Mouse (Mus musculus) heart, embryonic 12.5 days (tissue): Measurements from ENCODE around the gene Radil. TPM values are rescaled to one million over a fixed set of nuclear protein-coding genes. Genes with fewer than 3 reads are reported as not detected.

Source experiments
- ATAC-seq: fragments of 200-750 bp; cut with Nextera tagmentation; 2 replicates; pipeline ENCODE4 v1.8.0; 2017; ENCODE audit warnings: moderate TSS enrichment, moderate library complexity; ENCODE audit not compliant: insufficient number of reproducible peaks, low FRiP score
- H3K27ac ChIP-seq: fragments of 300-500 bp; sonication (generic); 2 replicates; pipeline ENCODE4 v1.5.1; 2016; ENCODE audit warnings: mild to moderate bottlenecking, moderate library complexity; ENCODE audit not compliant: poor library complexity, severe bottlenecking
- H3K27me3 ChIP-seq: fragments of 300-500 bp; sonication (generic); replicated peaks from 2 replicates; pipeline ENCODE4 v1.6.1; 2016; ENCODE audit warnings: mild to moderate bottlenecking, moderate library complexity
- H3K36me3 ChIP-seq: fragments of 300-500 bp; sonication (generic); 2 replicates; pipeline ENCODE4 v1.6.1; 2016; ENCODE audit warnings: mild to moderate bottlenecking, moderate library complexity
- H3K4me1 ChIP-seq: fragments of 300-500 bp; sonication (generic); replicated peaks from 2 replicates; pipeline ENCODE4 v1.6.1; 2016; ENCODE audit warnings: mild to moderate bottlenecking
- H3K4me2 ChIP-seq: fragments of 300-500 bp; sonication (generic); 2 replicates; pipeline ENCODE4 v1.6.1; 2016; ENCODE audit warnings: mild to moderate bottlenecking, moderate library complexity
- H3K4me3 ChIP-seq: fragments of 300-500 bp; sonication (generic); 2 replicates; pipeline ENCODE4 v1.5.1; 2016; ENCODE audit warnings: mild to moderate bottlenecking
- H3K9ac ChIP-seq: fragments of 300-500 bp; sonication (generic); 2 replicates; pipeline ENCODE4 v1.6.1; 2016; ENCODE audit warnings: mild to moderate bottlenecking, moderate library complexity
- H3K9me3 ChIP-seq: fragments of 300-500 bp; sonication (generic); replicated peaks from 2 replicates; pipeline ENCODE4 v1.6.1; 2016; ENCODE audit warnings: mild to moderate bottlenecking, moderate library complexity
- WGBS: fragments of 180-500 bp; shearing (Covaris S2); methylation state at CpG from one replicate; pipeline ENCODE4 v1.1.7; 2016; 5-methylcytosine and 5-hydroxymethylcytosine counted together
- polyA plus RNA-seq: library from polyadenylated mRNA; unstranded; fragments of >200 nt; fragmentation: Nextera tagmentation; extraction: Ambion mirVana; gene quantifications from 2 replicates; pipeline ENCODE4 v1.2.1, GENCODE M21; 2016

Radil gene
- polyA plus RNA-seq, 1 experiment from 2014 or later = 9.4 TPM

- peaks cover 22% of the 10 kb centered on the region for H3K4me1 ChIP-seq
- WGBS = 61% methylated on average over 4 of the region's 4 CpGs
- no peak overlapping the region for H3K27ac ChIP-seq
- no peak overlapping the region for H3K4me3 ChIP-seq
- H3K9me3 ChIP-seq = no peaks in the 10 kb centered on the region
- no peak overlapping the region for H3K9ac ChIP-seq
- H3K27me3 ChIP-seq = 0 out of 2 replicates have a peak, but pooled peaks cover 3% of the 10 kb centered on the region
- no peak overlapping the region for H3K4me2 ChIP-seq
- no peak for ATAC-seq
- H3K36me3 ChIP-seq = no peaks in the 10 kb centered on the region
Observed at GRCm38 (mm10) chr5:142535388-142535787, 15.5 kb downstream of the Radil start.

DNA sequence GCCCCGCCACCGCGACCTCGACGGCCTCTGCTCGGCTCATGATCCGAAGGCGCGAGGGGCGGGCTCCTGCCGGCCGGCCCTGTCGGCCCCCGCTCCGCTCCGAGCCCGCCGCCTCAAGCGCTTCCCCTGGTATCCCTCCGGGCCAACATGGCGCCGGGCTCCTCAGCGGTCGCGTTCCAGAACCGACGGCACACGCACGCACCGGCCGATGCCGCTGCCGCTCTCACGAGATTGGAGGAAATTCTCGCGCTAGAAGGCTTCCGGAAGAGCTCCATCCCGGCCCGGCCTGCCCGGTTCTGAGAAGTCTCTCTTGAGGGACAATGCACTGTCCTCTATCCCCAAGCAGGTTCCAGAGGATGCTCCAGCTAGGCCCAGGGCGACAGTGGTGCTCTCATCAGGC is 21.0 kb downstream of the Radil start, which contains the start of gene Papolb:
TSS of gene Papolb (minus strand) at position 162 of the 400 bp plus-strand sequence.
- ATAC-seq = no peak
- H3K9me3 ChIP-seq = no peaks in the 10 kb centered on the region; the same call in 1 of the 2 replicates
- peaks cover 12% of the 10 kb centered on the region; the same call in 1 of the 2 replicates for H3K27me3 ChIP-seq
- peak within 1 kb of the TSS; percentile 55 for H3K4me2 ChIP-seq
- 0 out of 2 replicates have a peak within 1 kb of the TSS, but pooled peaks have one; percentile 3 for H3K9ac ChIP-seq
- 41% methylated on average over 41 of the region's 41 CpGs for WGBS
- H3K4me1 ChIP-seq = peaks cover 7% of the 10 kb centered on the region
- no peak within 1 kb of the TSS for H3K27ac ChIP-seq
- peak within 1 kb of the TSS; percentile 22 for H3K4me3 ChIP-seq
- H3K36me3 ChIP-seq = peaks cover 6% of the 10 kb centered on the region

- H3K9ac ChIP-seq = no peak overlapping the region
- peaks cover 12% of the 10 kb centered on the region for H3K36me3 ChIP-seq
- WGBS = 42% methylated on average over 8 of the region's 8 CpGs
- no peaks in the 10 kb centered on the region; the same call in 1 of the 2 replicates for H3K9me3 ChIP-seq
- no peak overlapping the region for H3K27ac ChIP-seq
- no peak overlapping the region for H3K4me2 ChIP-seq
- H3K27me3 ChIP-seq = peaks cover 9% of the 10 kb centered on the region; the same call in 1 of the 2 replicates
- peaks cover 14% of the 10 kb centered on the region for H3K4me1 ChIP-seq
- no peak overlapping the region for H3K4me3 ChIP-seq
- no peak for ATAC-seq
Observed at GRCm38 (mm10) chr5:142524711-142525464, 26.0 kb downstream of the Radil start.

DNA sequence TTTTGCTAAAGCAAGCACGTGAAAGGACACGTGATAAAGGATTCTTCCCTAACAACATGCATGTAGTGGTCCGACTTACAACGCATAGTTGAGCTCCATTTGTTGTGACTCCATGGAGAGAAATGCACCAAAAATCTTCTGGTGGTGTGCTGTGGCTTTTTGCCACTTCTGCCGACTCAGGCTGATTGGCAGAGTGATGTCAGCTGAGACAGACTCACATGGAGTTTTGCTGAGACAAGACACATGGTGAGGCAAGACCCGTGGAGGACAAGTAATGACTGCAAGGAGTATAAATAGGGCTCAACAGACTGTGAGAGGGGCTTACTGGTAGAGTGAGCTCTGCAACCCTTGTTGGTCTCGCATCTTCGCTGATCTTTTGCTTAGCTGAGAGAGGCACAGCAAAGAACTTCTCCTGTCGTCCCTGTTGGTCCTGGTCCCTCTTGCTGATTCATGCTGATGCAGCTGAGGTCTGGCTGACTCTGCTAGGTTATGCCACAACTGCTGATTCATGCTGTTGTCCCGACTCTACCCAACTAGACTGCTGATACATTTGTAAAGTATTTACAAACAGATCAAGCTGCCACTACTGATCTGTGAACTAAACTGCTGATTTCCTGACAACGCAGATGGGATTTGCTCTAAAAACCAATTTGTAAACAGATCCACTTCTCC is 29.6 kb downstream of the Radil start:
- whole genome bisulfite sequencing = 81% methylated on average over 11 of the region's 11 CpGs
- no peak overlapping the region for H3K4me3 ChIP-seq
- H3K27ac ChIP-seq = peak overlapping the region; percentile 50
- ATAC-seq = peak; percentile 93
- H3K9me3 ChIP-seq = no peaks in the 10 kb centered on the region
- peaks cover 6% of the 10 kb centered on the region; the same call in 1 of the 2 replicates for H3K36me3 ChIP-seq
- H3K4me1 ChIP-seq = peaks cover 36% of the 10 kb centered on the region
- H3K27me3 ChIP-seq = no peaks in the 10 kb centered on the region
- H3K9ac ChIP-seq = no peak overlapping the region
- H3K4me2 ChIP-seq = no peak overlapping the region

DNA sequence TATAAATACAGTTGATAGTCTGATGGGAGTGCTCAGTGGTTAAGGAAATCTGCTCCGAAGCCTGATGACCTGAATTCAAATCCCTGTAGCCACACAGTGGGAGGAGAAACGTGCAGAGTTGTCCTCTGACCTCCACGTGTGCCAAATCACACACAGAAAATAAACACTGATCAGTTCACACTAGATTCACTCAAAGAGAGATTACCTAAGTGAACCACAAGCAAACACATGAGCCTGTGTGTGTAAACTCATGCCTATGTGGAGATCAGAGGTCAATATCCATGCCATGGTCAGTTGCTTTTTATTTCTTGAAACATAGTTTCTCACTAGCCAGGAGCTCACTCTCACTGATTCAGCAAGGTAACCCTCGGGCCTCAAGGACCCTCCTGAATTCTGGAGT is 30.5 kb downstream of the Radil start:
- Histone ChIP-seq H3K27me3 (no peaks in the 10 kb centered on the region), H3K4me1 (peaks cover 37% of the 10 kb centered on the region), H3K4me2 (no peak overlapping the region), H3K36me3 (peaks cover 6% of the 10 kb centered on the region; the same call in 1 of the 2 replicates), H3K27ac (peak overlapping the region; percentile 50), H3K9ac (no peak overlapping the region), H3K9me3 (no peaks in the 10 kb centered on the region), H3K4me3 (no peak overlapping the region)
- no peak for ATAC-seq
- 82% methylated on average over 4 of the region's 4 CpGs for WGBS

- Histone ChIP-seq H3K9me3 (no peaks in the 10 kb centered on the region), H3K36me3 (peaks cover 6% of the 10 kb centered on the region; the same call in 1 of the 2 replicates), H3K9ac (no peak overlapping the region), H3K27ac (peak overlapping the region; percentile 55; the same call in 1 of the 2 replicates), H3K4me3 (no peak overlapping the region), H3K4me1 (peaks cover 27% of the 10 kb centered on the region), H3K27me3 (no peaks in the 10 kb centered on the region), H3K4me2 (no peak overlapping the region)
- no peak for ATAC-seq
- WGBS = 43% methylated on average over 6 of the region's 6 CpGs
Observed at GRCm38 (mm10) chr5:142518973-142519372, 31.9 kb downstream of the Radil start.

DNA sequence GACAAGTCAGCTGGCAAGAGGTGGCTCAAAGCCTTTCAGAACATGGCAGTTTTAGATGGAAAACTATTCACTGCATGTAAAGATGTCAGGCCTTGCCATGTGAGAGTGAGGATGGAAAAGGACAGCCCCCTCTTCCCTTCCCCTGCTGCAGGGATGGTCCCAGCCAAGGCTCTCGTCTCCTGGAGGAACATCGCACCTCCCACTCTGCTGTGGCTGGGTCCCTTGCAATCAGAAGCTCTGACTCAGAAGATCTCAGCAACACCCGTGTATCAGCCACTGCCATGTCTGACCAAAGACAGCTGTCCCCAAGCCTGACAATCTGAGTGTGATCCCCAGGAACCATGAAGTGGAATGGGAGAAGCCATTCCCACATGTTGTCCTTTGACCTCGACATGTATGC is 38.8 kb downstream of the Radil start:
- Histone ChIP-seq H3K27ac (no peak overlapping the region), H3K4me1 (peaks cover 34% of the 10 kb centered on the region), H3K27me3 (0 out of 2 replicates have a peak, but pooled peaks cover 3% of the 10 kb centered on the region), H3K9me3 (no peaks in the 10 kb centered on the region), H3K4me3 (no peak overlapping the region), H3K36me3 (no peaks in the 10 kb centered on the region), H3K9ac (no peak overlapping the region), H3K4me2 (no peak overlapping the region)
- 60% methylated on average over 4 of the region's 4 CpGs for WGBS
- ATAC-seq = no peak

DNA sequence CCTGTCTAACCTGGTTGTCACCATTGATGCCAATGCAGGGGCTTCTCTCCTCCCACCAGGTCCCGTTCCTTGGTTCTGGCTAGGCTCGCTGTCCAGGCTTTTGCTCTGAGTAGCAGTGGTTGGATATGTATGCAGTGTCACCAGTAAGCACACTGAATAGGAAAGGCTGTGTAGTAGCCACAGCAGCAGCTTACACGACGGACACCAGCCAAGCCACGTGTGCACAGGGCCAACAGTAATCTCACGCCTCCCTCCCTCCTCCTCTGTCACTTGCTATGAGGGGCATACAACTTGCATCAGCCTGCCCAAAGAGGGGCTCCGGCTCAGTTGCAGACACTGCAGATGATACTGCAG is 40.9 kb downstream of the Radil start:
- H3K9ac ChIP-seq = peak overlapping the region; percentile 39; the same call in 1 of the 2 replicates
- H3K36me3 ChIP-seq = no peaks in the 10 kb centered on the region

GRCm38 (mm10) chr5:142509141-142510060 is 41.5 kb downstream of the Radil start:
- Histone ChIP-seq H3K4me3 (no peak overlapping the region), H3K9me3 (no peaks in the 10 kb centered on the region), H3K4me2 (peak overlapping the region; percentile 53), H3K27ac (no peak overlapping the region), H3K27me3 (0 out of 2 replicates have a peak, but pooled peaks cover 9% of the 10 kb centered on the region), H3K4me1 (peaks cover 24% of the 10 kb centered on the region), H3K36me3 (no peaks in the 10 kb centered on the region), H3K9ac (peak overlapping the region; percentile 39; the same call in 1 of the 2 replicates)
- no peak for ATAC-seq
- WGBS = 19% methylated on average over 15 of the region's 15 CpGs

More for the DNA sequence above, 40.9 kb downstream of the Radil start:
- peaks cover 24% of the 10 kb centered on the region for H3K4me1 ChIP-seq
- 0 out of 2 replicates have a peak, but pooled peaks cover 9% of the 10 kb centered on the region for H3K27me3 ChIP-seq
- no peak overlapping the region for H3K4me2 ChIP-seq
- ATAC-seq = no peak
- H3K9me3 ChIP-seq = no peaks in the 10 kb centered on the region
- H3K4me3 ChIP-seq = no peak overlapping the region
- WGBS = 53% methylated on average over 7 of the region's 7 CpGs
- H3K27ac ChIP-seq = no peak overlapping the region

- H3K4me1 ChIP-seq = peaks cover 23% of the 10 kb centered on the region
- 68% methylated on average over 3 of the region's 3 CpGs for WGBS
- H3K4me3 ChIP-seq = no peak overlapping the region
- H3K9ac ChIP-seq = no peak overlapping the region
- H3K27me3 ChIP-seq = 0 out of 2 replicates have a peak, but pooled peaks cover 9% of the 10 kb centered on the region
- no peaks in the 10 kb centered on the region for H3K36me3 ChIP-seq
- no peak overlapping the region for H3K27ac ChIP-seq
- ATAC-seq = no peak
- no peaks in the 10 kb centered on the region for H3K9me3 ChIP-seq
- H3K4me2 ChIP-seq = no peak overlapping the region
Observed at GRCm38 (mm10) chr5:142505695-142506423, 45.0 kb downstream of the Radil start.
